Mouse (Mus musculus) hindbrain, embryonic 15.5 days (tissue): ENCODE measurements around the gene Crcp. TPM values are rescaled to one million over a fixed set of nuclear protein-coding genes. Genes with fewer than 3 reads are reported as not detected.

Experiments used
- ATAC-seq: fragments of 200-750 bp; cut with Nextera tagmentation; 2 replicates; pipeline ENCODE4 v1.8.0; 2017; ENCODE audit warnings: low read depth, moderate number of reproducible peaks, moderate TSS enrichment; ENCODE audit not compliant: low FRiP score
- H3K27ac ChIP-seq: fragments of 300-500 bp; sonication (generic); replicated peaks from 2 replicates; pipeline ENCODE4 v1.5.1; 2015; ENCODE audit warnings: mild to moderate bottlenecking, inconsistent platforms
- H3K27me3 ChIP-seq: fragments of 300-500 bp; sonication (generic); 2 replicates; pipeline ENCODE4 v1.6.1; 2015; ENCODE audit warnings: control low read depth, inconsistent platforms
- H3K36me3 ChIP-seq: fragments of 300-500 bp; sonication (generic); 2 replicates; pipeline ENCODE4 v1.6.1; 2015; ENCODE audit warnings: control low read depth, inconsistent platforms
- H3K4me1 ChIP-seq: fragments of 300-500 bp; sonication (generic); replicated peaks from 2 replicates; pipeline ENCODE4 v1.6.1; 2015; ENCODE audit warnings: control low read depth, inconsistent platforms
- H3K4me2 ChIP-seq: fragments of 300-500 bp; sonication (generic); 2 replicates; pipeline ENCODE4 v1.6.1; 2015; ENCODE audit warnings: moderate library complexity, mild to moderate bottlenecking, inconsistent platforms
- H3K4me3 ChIP-seq: fragments of 300-500 bp; sonication (generic); 2 replicates; pipeline ENCODE4 v1.5.1; 2015; ENCODE audit warnings: mild to moderate bottlenecking, inconsistent platforms
- H3K9ac ChIP-seq: fragments of 300-500 bp; sonication (generic); 2 replicates; pipeline ENCODE4 v1.6.1; 2015; ENCODE audit warnings: inconsistent platforms
- H3K9me3 ChIP-seq: fragments of 300-500 bp; sonication (generic); 2 replicates; pipeline ENCODE4 v1.6.1; 2016; ENCODE audit warnings: control low read depth, inconsistent platforms
- WGBS: fragments of 180-500 bp; shearing (Covaris S2); methylation state at CpG from one replicate; pipeline ENCODE4 v1.1.7; 2015; 5-methylcytosine and 5-hydroxymethylcytosine counted together
- polyA plus RNA-seq: library from polyadenylated mRNA; unstranded; fragments of >200 nt; fragmentation: Nextera tagmentation; extraction: Ambion mirVana; gene quantifications from 2 replicates; pipeline ENCODE4 v1.2.1, GENCODE M21; 2015

Gene Crcp
- polyA plus RNA-seq, 1 experiment from 2014 or later, result 82.2 TPM

GRCm38 (mm10) chr5:130003229-130003628 lies 25.9 kb upstream of the Crcp start:
- no peaks in the 10 kb centered on the region for H3K27me3 ChIP-seq
- peaks cover 13% of the 10 kb centered on the region for H3K4me1 ChIP-seq
- no peaks in the 10 kb centered on the region for H3K9me3 ChIP-seq
- peak overlapping the region; percentile 72; the same call in 1 of the 2 replicates for H3K9ac ChIP-seq
- H3K36me3 ChIP-seq, result no peaks in the 10 kb centered on the region
- H3K4me3 ChIP-seq, result peak overlapping the region; percentile 75
- peak overlapping the region; percentile 70; the same call in 1 of the 2 replicates for H3K27ac ChIP-seq
- peak overlapping the region; percentile 90 for H3K4me2 ChIP-seq
- WGBS, result 71% methylated on average over 7 of the region's 7 CpGs
- no peak for ATAC-seq

DNA sequence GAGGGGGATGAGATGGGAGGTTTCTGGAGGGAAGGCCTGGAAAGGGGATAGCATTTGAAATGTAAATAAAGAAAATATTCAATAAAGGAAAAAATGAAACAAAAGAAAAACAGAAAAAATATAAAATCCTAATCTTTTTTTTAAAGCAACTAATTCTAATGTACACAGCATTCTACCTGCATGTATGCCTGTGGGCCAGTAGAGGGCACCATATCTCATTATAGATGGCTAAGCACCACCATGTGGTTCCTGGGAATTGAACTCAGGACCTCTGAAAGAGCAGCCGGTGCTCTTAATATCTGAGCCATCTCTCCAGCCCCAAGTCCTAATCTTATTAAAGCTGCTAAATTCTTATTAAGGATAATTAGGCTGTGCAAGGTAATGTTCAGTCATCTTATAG lies 21.7 kb upstream of the Crcp start:
- H3K4me3 ChIP-seq, result no peak overlapping the region
- H3K9ac ChIP-seq, result no peak overlapping the region
- WGBS, result 98% methylated on average over 1 of the region's 1 CpGs
- H3K36me3 ChIP-seq, result peaks cover 10% of the 10 kb centered on the region; the same call in 1 of the 2 replicates
- no peak for ATAC-seq
- no peaks in the 10 kb centered on the region for H3K9me3 ChIP-seq
- H3K27ac ChIP-seq, result no peak overlapping the region
- H3K4me2 ChIP-seq, result no peak overlapping the region
- H3K4me1 ChIP-seq, result peaks cover under 1% of the 10 kb centered on the region; the same call in 1 of the 2 replicates
- no peaks in the 10 kb centered on the region for H3K27me3 ChIP-seq

DNA sequence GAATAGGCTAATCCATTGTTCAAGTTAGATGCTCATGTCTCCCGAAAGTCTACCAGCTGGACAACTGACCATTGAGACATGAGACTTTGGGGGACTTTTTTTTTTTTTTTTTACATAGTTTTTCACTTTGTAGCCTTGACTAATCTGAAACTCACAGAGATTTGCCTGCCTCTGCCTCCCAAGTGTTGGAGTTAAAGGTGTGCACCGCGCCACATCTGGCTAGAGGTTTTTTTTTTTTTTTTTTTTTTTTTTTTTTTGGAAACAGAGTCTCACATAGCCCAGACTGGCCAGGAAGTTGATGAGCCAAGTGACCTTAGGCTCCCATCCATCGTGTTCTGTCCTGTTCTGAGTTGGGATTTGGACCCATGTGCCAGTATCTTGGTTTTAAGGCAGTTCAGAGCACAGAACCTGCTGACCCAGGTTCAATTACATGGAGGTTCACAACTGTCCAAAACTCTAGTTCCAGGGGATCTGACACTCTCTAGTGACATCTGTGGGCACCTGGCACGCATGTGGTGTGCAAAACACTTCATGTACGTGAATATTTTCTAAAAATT lies 21.0 kb upstream of the Crcp start:
- Histone ChIP-seq H3K4me1 (no peaks in the 10 kb centered on the region), H3K9me3 (no peaks in the 10 kb centered on the region), H3K4me2 (no peak overlapping the region), H3K27ac (no peak overlapping the region), H3K4me3 (no peak overlapping the region), H3K36me3 (peaks cover 10% of the 10 kb centered on the region; the same call in 1 of the 2 replicates), H3K9ac (no peak overlapping the region), H3K27me3 (no peaks in the 10 kb centered on the region)
- no peak for ATAC-seq
- 81% methylated on average over 6 of the region's 6 CpGs for WGBS

DNA sequence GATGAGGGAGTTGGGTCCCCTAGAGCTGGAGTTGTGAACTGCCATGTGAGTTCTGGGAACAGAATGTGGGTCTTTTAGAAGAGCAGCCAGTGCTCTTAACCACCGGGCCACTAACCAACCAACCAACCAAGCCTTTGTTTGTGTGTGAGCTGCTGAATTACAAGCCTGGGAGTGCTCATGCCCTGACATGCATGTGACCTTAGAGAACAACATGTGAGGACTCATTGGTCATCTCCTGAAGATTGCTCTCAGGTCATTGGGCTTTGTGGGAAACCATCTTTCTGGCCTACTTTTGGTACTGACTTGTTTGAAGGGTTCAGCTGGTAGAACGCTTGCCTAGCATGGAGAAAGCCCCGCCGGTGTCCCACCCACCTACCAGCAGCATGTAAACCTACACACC lies 19.3 kb upstream of the Crcp start:
- H3K9ac ChIP-seq, result no peak overlapping the region
- WGBS, result 94% methylated on average over 4 of the region's 4 CpGs
- no peak overlapping the region for H3K27ac ChIP-seq
- H3K4me3 ChIP-seq, result no peak overlapping the region
- H3K27me3 ChIP-seq, result no peaks in the 10 kb centered on the region
- H3K4me1 ChIP-seq, result no peaks in the 10 kb centered on the region
- H3K4me2 ChIP-seq, result no peak overlapping the region
- no peaks in the 10 kb centered on the region for H3K9me3 ChIP-seq
- no peak for ATAC-seq
- peaks cover 10% of the 10 kb centered on the region; the same call in 1 of the 2 replicates for H3K36me3 ChIP-seq

DNA sequence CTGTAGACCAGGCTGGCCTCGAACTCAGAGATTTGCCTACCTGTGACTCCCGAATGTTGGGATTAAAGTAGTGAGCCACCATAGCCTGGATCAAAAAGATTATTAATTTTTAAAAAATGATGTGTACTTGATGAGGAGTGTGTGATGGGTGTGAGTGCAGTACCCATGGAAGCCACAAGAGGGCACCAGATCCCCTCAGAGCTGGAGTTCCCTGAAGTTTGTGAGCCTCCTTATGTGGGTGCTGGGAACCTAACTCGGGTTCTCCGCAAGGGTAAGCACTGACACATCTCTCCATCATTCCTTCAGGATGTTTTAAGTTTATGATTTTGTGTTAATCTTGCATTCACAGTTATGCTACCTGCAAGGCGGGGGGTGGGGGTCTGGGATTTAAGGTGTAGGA lies 18.1 kb upstream of the Crcp start:
- Histone ChIP-seq H3K27me3 (no peaks in the 10 kb centered on the region), H3K4me3 (no peak overlapping the region), H3K36me3 (peaks cover 13% of the 10 kb centered on the region; the same call in 1 of the 2 replicates), H3K9ac (no peak overlapping the region), H3K4me2 (no peak overlapping the region), H3K9me3 (no peaks in the 10 kb centered on the region), H3K4me1 (no peaks in the 10 kb centered on the region), H3K27ac (no peak overlapping the region)
- WGBS, result 97% methylated on average over 5 of the region's 5 CpGs
- no peak for ATAC-seq

GRCm38 (mm10) chr5:130015104-130015503 lies 14.0 kb upstream of the Crcp start:
- WGBS, result 100% methylated on average over 3 of the region's 3 CpGs
- Histone ChIP-seq H3K36me3 (peaks cover 13% of the 10 kb centered on the region; the same call in 1 of the 2 replicates), H3K4me2 (no peak overlapping the region), H3K9me3 (no peaks in the 10 kb centered on the region), H3K4me3 (no peak overlapping the region), H3K4me1 (no peaks in the 10 kb centered on the region), H3K9ac (no peak overlapping the region), H3K27ac (no peak overlapping the region), H3K27me3 (no peaks in the 10 kb centered on the region)
- ATAC-seq, result no peak

GRCm38 (mm10) chr5:130019461-130019860 lies 9.6 kb upstream of the Crcp start:
- Histone ChIP-seq H3K4me2 (no peak overlapping the region), H3K9me3 (no peaks in the 10 kb centered on the region), H3K4me3 (no peak overlapping the region), H3K36me3 (peaks cover 3% of the 10 kb centered on the region; the same call in 1 of the 2 replicates), H3K27me3 (no peaks in the 10 kb centered on the region), H3K4me1 (peaks cover 16% of the 10 kb centered on the region; the same call in 1 of the 2 replicates), H3K27ac (no peak overlapping the region), H3K9ac (no peak overlapping the region)
- WGBS, result 77% methylated on average over 8 of the region's 8 CpGs
- ATAC-seq, result no peak

- no peak overlapping the region for H3K9ac ChIP-seq
- 57% methylated on average over 5 of the region's 5 CpGs for WGBS
- ATAC-seq, result no peak
- no peak overlapping the region for H3K4me2 ChIP-seq
- H3K27ac ChIP-seq, result 0 out of 2 replicates have a peak overlapping the region, but pooled peaks have one; percentile 34
- H3K27me3 ChIP-seq, result no peaks in the 10 kb centered on the region
- peaks cover 18% of the 10 kb centered on the region; the same call in 1 of the 2 replicates for H3K4me1 ChIP-seq
- H3K9me3 ChIP-seq, result no peaks in the 10 kb centered on the region
- H3K4me3 ChIP-seq, result no peak overlapping the region
- H3K36me3 ChIP-seq, result no peaks in the 10 kb centered on the region
Measured at GRCm38 (mm10) chr5:130021361-130021966, 7.6 kb upstream of the Crcp start.

- Histone ChIP-seq H3K27ac (no peak overlapping the region), H3K4me1 (peaks cover 18% of the 10 kb centered on the region; the same call in 1 of the 2 replicates), H3K36me3 (no peaks in the 10 kb centered on the region), H3K9me3 (no peaks in the 10 kb centered on the region), H3K9ac (no peak overlapping the region), H3K4me2 (no peak overlapping the region), H3K27me3 (no peaks in the 10 kb centered on the region), H3K4me3 (no peak overlapping the region)
- WGBS, result 88% methylated on average over 7 of the region's 7 CpGs
- no peak for ATAC-seq
Measured at GRCm38 (mm10) chr5:130022366-130022765, 6.7 kb upstream of the Crcp start.

DNA sequence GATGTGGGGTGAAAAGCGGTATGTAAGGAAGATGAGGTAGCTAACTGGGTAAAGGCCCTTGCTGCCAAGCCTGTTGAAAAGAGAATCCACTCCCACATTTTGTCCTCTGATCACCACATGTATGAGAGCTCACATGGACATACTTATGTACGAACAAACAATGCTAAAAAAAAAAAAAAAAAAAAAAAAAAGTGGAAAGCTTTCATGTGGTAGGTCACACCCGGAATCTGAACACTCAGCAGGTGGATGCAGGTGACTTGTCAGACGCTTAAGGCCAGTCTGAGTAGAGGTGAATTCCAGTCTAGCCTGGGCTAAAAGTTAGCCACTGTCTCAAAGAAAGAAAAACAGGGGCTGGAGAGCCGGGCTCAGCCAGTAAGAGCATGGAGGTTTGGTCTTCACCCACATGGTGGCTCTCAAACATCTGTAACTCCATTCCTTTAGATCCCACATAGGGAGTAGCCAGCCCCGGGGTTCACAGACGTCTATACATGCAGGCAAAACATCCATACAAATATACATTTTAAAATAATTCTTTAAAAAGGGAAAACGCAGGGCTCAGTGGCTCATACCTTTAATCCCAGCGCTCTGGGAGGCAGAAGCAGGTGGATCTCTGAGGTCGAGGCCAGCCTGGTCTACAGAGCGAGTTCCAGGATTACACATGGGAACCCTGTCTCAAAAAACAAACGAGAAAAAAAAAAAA lies 5.9 kb upstream of the Crcp start:
- WGBS, result 40% methylated on average over 12 of the region's 12 CpGs
- no peak overlapping the region for H3K27ac ChIP-seq
- no peaks in the 10 kb centered on the region for H3K9me3 ChIP-seq
- ATAC-seq, result no peak
- H3K27me3 ChIP-seq, result no peaks in the 10 kb centered on the region
- peaks cover 18% of the 10 kb centered on the region; the same call in 1 of the 2 replicates for H3K4me1 ChIP-seq
- no peak overlapping the region for H3K9ac ChIP-seq
- peak overlapping the region; percentile 98 for H3K4me2 ChIP-seq
- peak overlapping the region; percentile 68 for H3K4me3 ChIP-seq
- H3K36me3 ChIP-seq, result no peaks in the 10 kb centered on the region

DNA sequence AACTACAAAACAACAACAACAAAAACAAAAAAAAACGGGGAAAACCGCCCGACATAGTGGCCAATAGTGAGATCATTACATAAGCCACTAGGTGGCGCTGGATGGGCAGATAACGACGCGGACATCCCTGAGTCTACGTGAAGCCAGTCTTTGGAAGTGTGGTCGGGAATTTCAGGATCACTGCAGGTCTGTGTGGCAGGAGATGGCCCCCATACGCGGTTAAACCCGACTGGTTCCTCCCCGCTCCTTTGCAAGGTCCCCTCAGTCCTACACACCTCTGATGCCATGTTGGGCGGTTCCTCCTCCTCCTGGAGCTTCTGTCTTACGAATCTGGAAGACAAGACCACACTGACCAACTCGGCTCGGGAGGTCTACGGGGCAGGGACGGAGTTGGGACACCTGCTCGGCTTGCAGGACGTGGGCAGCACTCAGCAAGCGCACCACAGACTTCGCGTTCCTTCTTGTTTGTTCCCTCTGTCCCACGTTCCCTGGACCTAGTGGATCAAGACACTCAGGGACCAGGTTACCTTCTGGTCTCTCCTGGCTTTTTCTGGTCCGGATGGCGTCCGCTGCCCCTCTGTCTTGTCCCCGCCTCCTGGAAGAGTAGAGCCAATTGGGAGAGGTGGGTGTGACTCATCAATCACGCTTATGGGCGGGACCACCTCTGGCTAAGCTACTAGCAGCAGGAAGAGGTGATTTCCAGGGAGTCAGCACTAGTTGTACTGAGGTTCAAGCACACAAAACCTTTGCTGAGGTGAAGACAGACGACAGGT lies 5.1 kb upstream of the Crcp start:
- Histone ChIP-seq H3K27me3 (no peaks in the 10 kb centered on the region), H3K36me3 (no peaks in the 10 kb centered on the region), H3K4me1 (peaks cover 18% of the 10 kb centered on the region; the same call in 1 of the 2 replicates), H3K9me3 (no peaks in the 10 kb centered on the region), H3K4me3 (peak overlapping the region; percentile 68), H3K27ac (peak overlapping the region; percentile 84), H3K4me2 (peak overlapping the region; percentile 98), H3K9ac (peak overlapping the region; percentile 68)
- under 1% methylated on average over 32 of the region's 32 CpGs for WGBS
- ATAC-seq, result peak; percentile 87
